Mouse (Mus musculus) hindbrain, embryonic 14.5 days (tissue): ENCODE data around the gene Zfand6. TPM values are rescaled to one million over a fixed set of nuclear protein-coding genes. Genes with fewer than 3 reads are reported as not detected.

Experiments used
- polyA plus RNA-seq: library from polyadenylated mRNA; unstranded; fragments of >200 nt; fragmentation: Nextera tagmentation; extraction: Ambion mirVana; gene quantifications from 2 replicates; pipeline ENCODE4 v1.2.1, GENCODE M21; 2014

The Zfand6 gene
- polyA plus RNA-seq, 1 experiment from 2014 or later = 217 TPM

Other genes starting within 250 kb of the Zfand6 start
- 2.4 and 2.5 TPM in 2 replicates for gene Gm2115, start 161.0 kb downstream of the Zfand6 start, polyA plus RNA-seq
- 9.9 and 10.5 TPM in 2 replicates for gene Fah, start 83.2 kb downstream of the Zfand6 start, polyA plus RNA-seq
- not detected in 2 replicates for gene Olfr291, start 163.6 kb upstream of the Zfand6 start, polyA plus RNA-seq